In the genomic region with DNA sequence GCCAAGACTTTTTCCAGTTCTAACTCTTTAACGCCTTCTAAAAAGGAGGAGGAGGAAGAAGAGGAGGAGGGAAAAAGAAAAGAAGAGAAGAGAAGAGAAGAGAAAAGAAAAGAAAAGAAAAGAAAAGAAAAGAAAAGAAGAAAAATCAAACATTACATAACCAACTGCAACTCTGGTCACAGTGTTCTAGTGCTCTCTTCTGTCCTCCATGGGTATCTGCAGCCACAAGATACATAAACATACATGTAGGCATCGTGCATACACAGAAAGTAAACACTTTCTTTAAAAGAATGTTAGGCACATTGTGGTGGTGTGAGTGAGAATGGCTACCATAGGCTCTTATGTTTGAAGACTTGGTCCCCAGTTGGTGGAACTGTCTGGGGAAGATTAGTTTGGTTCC, we compare ENCODE assay signal across 1 mouse cellular context.
TF ChIP-seq lines count a peak whose summit lies in the region.

No protein-coding gene starts in this region.

TF ChIP-seq in CH12.LX, 34 proteins besides CTCF, POLR2A, EP300 and RAD21:
- no peak for TF ChIP-seq NELFE (IDR thresholded peaks at IDR 0.05; ENCODE audit: low read depth, low read length)
- no peak for TF ChIP-seq ZMIZ1 (IDR thresholded peaks at IDR 0.05; ENCODE audit: low read depth, low read length)
- TF ChIP-seq RCOR1 (conservative IDR thresholded peaks at IDR 0.05; ENCODE audit: low read depth, low read length): no peak
- TF ChIP-seq USF1 (IDR thresholded peaks at IDR 0.05; ENCODE audit: low read depth, low read length): no peak
- no peak for TF ChIP-seq CHD2 (IDR thresholded peaks at IDR 0.05; ENCODE audit: low read length)
- TF ChIP-seq SMC3 (IDR thresholded peaks at IDR 0.05; ENCODE audit: low read depth, low read length): no peak
